Mouse (Mus musculus) G1E (cell line): ENCODE data around the gene Cyth1.

Source experiments
- CTCF ChIP-seq: IDR thresholded peaks from 2 replicates; pipeline ENCODE4 v1.5.1; 2012; ENCODE audit warnings: low read depth, low read length, inconsistent platforms, mixed read lengths
- GATA1 ChIP-seq: IDR thresholded peaks from 2 replicates; pipeline ENCODE4 v1.6.1; 2012; ENCODE audit warnings: borderline replicate concordance, low read length, inconsistent platforms, mixed read lengths
- POLR2AphosphoS5 ChIP-seq: IDR thresholded peaks from 2 replicates; pipeline ENCODE4 v1.6.1; 2012; ENCODE audit warnings: low read depth, low read length, inconsistent platforms; ENCODE audit not compliant: insufficient replicate concordance

- no peak for TF ChIP-seq GATA1
- no peak for TF ChIP-seq CTCF
- TF ChIP-seq POLR2AphosphoS5: no peak
These were observed 147.3 kb downstream of the Cyth1 start for GRCm38 (mm10) chr11:118101133-118101532.
